Mouse (Mus musculus) embryonic facial prominence, embryonic 11.5 days (tissue): ENCODE data around the gene Gpd2. TPM values are rescaled to one million over a fixed set of nuclear protein-coding genes. Genes with fewer than 3 reads are reported as not detected.

Experiments used
- ATAC-seq: fragments of 200-750 bp; cut with Nextera tagmentation; replicated peaks from 2 replicates; pipeline ENCODE4 v1.8.0; 2017; ENCODE audit warnings: low read depth; ENCODE audit not compliant: insufficient number of reproducible peaks, low FRiP score, low TSS enrichment
- DNase-seq: peaks from one replicate; pipeline ENCODE4 v3.0.0-alpha.2; 2015; ENCODE audit warnings: low spot score
- H3K27ac ChIP-seq: fragments of 300-500 bp; sonication (generic); replicated peaks from 2 replicates; pipeline ENCODE4 v1.5.1; 2014; ENCODE audit warnings: mild to moderate bottlenecking, low read depth, low read length, control low read depth
- H3K27me3 ChIP-seq: fragments of 300-500 bp; sonication (generic); 2 replicates; pipeline ENCODE4 v1.6.1; 2014; ENCODE audit warnings: mild to moderate bottlenecking, low read length, moderate library complexity, mixed read lengths; ENCODE audit not compliant: control insufficient read depth, insufficient read depth
- H3K36me3 ChIP-seq: fragments of 300-500 bp; sonication (generic); replicated peaks from 2 replicates; pipeline ENCODE4 v1.6.1; 2014; ENCODE audit warnings: low read depth, mild to moderate bottlenecking, low read length, moderate library complexity, mixed read lengths; ENCODE audit not compliant: control insufficient read depth, insufficient read depth
- H3K4me1 ChIP-seq: fragments of 300-500 bp; sonication (generic); 2 replicates; pipeline ENCODE4 v1.6.1; 2014; ENCODE audit warnings: low read length, mixed read lengths; ENCODE audit not compliant: control insufficient read depth, insufficient read depth
- H3K4me2 ChIP-seq: fragments of 300-500 bp; sonication (generic); 2 replicates; pipeline ENCODE4 v1.6.1; 2014; ENCODE audit warnings: low read depth, mild to moderate bottlenecking, control low read depth, low read length, moderate library complexity
- H3K4me3 ChIP-seq: fragments of 300-500 bp; sonication (generic); 2 replicates; pipeline ENCODE4 v1.5.1; 2014; ENCODE audit warnings: low read depth, low read length, control low read depth
- H3K9ac ChIP-seq: fragments of 300-500 bp; sonication (generic); replicated peaks from 2 replicates; pipeline ENCODE4 v1.6.1; 2014; ENCODE audit warnings: mild to moderate bottlenecking, control low read depth, low read length
- H3K9me3 ChIP-seq: fragments of 300-500 bp; sonication (generic); replicated peaks from 2 replicates; pipeline ENCODE4 v1.6.1; 2016; ENCODE audit warnings: mild to moderate bottlenecking, low read length, inconsistent platforms, mixed read lengths; ENCODE audit not compliant: control insufficient read depth
- WGBS: fragments of 180-500 bp; shearing (Covaris S2); extraction: QIAGEN DNeasy Blood & Tissue Kit; methylation state at CpG from one replicate; pipeline ENCODE4 v1.1.7; 2014; 5-methylcytosine and 5-hydroxymethylcytosine counted together
- polyA plus RNA-seq: library from polyadenylated mRNA; unstranded; fragments of >200 nt; fragmentation: Nextera tagmentation; extraction: Ambion mirVana; gene quantifications from 2 replicates; pipeline ENCODE4 v1.2.1, GENCODE M21; 2014

Gene Gpd2
- polyA plus RNA-seq, 1 experiment from 2014 or later = 17.5 TPM

DNA sequence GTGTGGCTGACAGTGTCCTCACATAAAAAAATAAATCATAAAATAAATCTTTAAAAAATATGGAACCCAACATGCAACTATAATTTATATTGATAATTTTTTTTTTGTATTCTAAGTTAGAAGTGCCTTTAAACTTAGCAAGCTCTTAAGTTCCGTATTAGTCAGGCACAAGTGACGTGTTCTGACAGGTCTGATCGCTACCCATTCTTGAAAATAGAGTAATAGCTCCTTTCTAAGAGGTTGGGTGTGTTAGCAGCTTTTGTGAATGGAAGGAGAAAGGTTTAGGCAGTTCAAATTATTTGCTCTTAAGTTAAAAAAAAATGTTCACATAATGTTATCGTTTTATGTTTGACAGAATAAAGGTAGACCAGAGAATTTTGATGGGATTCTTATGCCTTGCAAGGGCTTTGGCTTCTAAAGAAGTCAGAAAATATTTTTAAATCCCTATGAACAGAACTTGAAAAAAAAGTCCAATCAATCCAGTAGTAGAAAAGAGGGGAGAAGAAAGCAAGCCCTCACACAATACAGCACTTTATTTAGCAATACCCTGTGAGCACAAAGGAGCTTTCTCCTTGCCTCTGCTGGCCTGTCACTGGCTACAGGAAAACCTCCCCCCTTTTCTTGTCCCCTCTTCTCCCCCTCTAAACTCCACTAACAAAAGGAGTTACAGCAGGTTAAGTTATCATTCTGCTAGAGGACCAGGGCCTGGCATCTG, 29.4 kb downstream of the Gpd2 start:
- H3K4me2 ChIP-seq = no peak overlapping the region
- H3K4me1 ChIP-seq = no peaks in the 10 kb centered on the region
- peak; percentile 19 for DNase-seq
- H3K9ac ChIP-seq = no peak overlapping the region
- 64% methylated on average over 4 of the region's 4 CpGs for whole genome bisulfite sequencing
- no peaks in the 10 kb centered on the region for H3K27me3 ChIP-seq
- H3K36me3 ChIP-seq = no peaks in the 10 kb centered on the region
- H3K27ac ChIP-seq = no peak overlapping the region
- no peak overlapping the region for H3K4me3 ChIP-seq
- H3K9me3 ChIP-seq = no peaks in the 10 kb centered on the region
- no peak for ATAC-seq

DNA sequence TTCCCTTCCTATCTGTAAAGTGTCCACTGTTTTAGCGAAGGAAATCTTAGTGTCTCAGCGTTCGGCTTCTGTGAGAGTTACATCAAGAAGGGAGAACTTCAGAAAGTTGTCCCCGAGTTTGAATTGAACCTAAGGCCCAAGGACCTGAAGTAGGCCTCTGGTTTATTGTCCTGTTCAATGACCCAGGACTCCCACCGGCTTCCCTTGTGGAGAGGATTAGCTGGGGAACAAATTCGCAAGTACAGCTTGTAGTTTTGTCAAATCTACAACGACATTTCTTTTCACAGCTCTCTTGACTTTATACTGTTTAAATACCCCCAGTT, 29.9 kb downstream of the Gpd2 start:
- Histone ChIP-seq H3K27ac (no peak overlapping the region), H3K36me3 (no peaks in the 10 kb centered on the region), H3K4me3 (no peak overlapping the region), H3K4me1 (no peaks in the 10 kb centered on the region), H3K27me3 (no peaks in the 10 kb centered on the region), H3K4me2 (no peak overlapping the region), H3K9me3 (no peaks in the 10 kb centered on the region), H3K9ac (no peak overlapping the region)
- DNase-seq (peak; percentile 19), ATAC-seq (no peak)
- WGBS = 21% methylated on average over 7 of the region's 7 CpGs

- Histone ChIP-seq H3K36me3 (no peaks in the 10 kb centered on the region), H3K4me3 (no peak overlapping the region), H3K9ac (no peak overlapping the region), H3K4me1 (no peaks in the 10 kb centered on the region), H3K4me2 (no peak overlapping the region), H3K9me3 (no peaks in the 10 kb centered on the region), H3K27me3 (no peaks in the 10 kb centered on the region), H3K27ac (no peak overlapping the region)
- DNase-seq = no peak
- 47% methylated on average over 7 of the region's 7 CpGs for WGBS
- no peak for ATAC-seq
These were observed 30.5 kb downstream of the Gpd2 start for GRCm38 (mm10) chr2:57267896-57268295.

DNA sequence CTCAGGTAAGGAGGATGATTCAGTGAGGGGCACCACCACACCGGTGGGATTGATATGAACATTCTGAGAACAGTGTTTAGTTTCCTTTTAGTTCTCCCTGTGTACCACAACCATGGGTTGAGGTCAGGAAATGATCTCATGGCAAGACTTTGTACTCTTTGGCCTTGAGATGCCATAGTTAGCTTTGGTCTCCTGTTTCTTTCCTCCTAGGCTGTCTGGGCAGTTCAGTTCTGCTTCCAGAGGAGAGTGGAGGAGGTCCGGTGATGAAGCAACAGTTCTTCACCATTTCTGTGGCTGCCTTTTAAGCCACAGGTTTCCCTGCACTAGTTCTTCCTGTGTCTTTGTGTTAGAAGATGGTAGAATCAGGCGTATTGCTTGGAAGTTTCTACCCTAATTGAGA, 31.4 kb downstream of the Gpd2 start:
- Histone ChIP-seq H3K9me3 (no peaks in the 10 kb centered on the region), H3K4me1 (no peaks in the 10 kb centered on the region), H3K27ac (no peak overlapping the region), H3K4me3 (no peak overlapping the region), H3K9ac (no peak overlapping the region), H3K36me3 (no peaks in the 10 kb centered on the region), H3K4me2 (no peak overlapping the region), H3K27me3 (no peaks in the 10 kb centered on the region)
- WGBS = 86% methylated on average over 3 of the region's 3 CpGs
- ATAC-seq (no peak), DNase-seq (no peak)

DNA sequence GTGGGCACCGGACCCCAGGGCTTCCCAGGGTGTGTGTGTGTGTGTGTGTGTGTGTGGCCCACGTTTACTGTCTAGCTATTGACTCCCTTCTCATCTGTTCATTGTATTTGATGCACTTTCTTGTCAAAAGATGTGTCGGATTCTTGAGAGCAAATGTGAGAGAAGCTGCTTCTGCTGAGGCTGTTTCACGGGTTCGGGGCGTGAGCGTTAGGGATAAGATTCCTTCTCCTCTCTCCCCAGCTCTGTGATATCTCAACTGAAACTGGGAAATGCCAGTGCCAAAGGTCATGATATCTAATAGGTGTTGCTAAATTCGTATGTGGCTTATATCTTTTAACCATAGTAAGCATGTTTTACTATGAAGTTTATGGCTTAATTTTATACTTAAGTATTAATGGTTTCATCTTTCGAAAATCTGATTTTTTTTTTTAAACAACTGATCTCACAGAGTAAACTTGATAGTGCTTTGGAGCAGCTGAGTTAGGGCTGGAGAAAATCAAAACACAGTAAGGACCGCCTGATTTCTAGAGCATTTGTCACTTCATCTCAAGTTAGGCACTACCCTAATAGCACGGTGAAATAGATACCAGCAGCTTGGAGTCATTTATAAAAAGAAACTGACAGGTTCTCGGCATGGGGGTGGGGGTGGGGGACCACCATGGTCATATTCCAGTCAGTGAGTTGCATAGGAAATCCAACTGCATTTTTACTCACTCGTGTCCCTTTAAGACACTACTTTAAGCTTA, 32.4 kb downstream of the Gpd2 start:
- WGBS = 60% methylated on average over 13 of the region's 13 CpGs
- H3K4me2 ChIP-seq = no peak overlapping the region
- DNase-seq = peak; percentile 8
- no peak overlapping the region for H3K27ac ChIP-seq
- no peak overlapping the region for H3K4me3 ChIP-seq
- no peaks in the 10 kb centered on the region for H3K4me1 ChIP-seq
- ATAC-seq = no peak
- H3K36me3 ChIP-seq = no peaks in the 10 kb centered on the region
- H3K27me3 ChIP-seq = no peaks in the 10 kb centered on the region
- no peaks in the 10 kb centered on the region for H3K9me3 ChIP-seq
- H3K9ac ChIP-seq = no peak overlapping the region

DNA sequence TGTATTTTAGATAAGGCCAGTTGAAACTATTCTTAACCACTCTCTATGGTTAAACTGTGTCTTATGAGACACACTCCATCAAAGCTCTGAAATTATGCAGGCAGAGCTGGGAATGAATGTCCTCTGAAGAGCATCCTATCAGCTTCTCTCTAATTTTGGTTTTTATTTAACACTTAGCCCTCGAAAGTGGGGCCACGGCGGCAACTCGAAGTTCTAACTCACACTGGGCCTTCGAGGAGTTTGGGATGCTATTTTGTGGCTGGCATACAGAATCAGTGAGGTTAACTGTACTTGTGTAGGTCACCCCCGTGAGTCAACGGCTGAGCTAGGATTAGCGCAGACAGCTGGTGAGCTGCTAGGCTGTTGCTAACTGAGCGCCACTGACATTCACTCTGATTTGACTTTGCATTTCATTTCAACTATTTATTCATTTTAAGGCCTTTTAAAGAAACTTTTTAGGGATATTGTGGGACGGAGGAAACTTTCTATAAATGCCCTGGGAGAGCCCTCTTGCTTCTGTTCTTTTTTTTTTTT, 42.8 kb downstream of the Gpd2 start:
- no peaks in the 10 kb centered on the region for H3K9me3 ChIP-seq
- no peak overlapping the region for H3K4me2 ChIP-seq
- H3K36me3 ChIP-seq = no peaks in the 10 kb centered on the region
- no peak overlapping the region for H3K9ac ChIP-seq
- no peak overlapping the region for H3K4me3 ChIP-seq
- no peaks in the 10 kb centered on the region for H3K27me3 ChIP-seq
- no peaks in the 10 kb centered on the region for H3K4me1 ChIP-seq
- ATAC-seq (no peak), DNase-seq (no peak)
- H3K27ac ChIP-seq = no peak overlapping the region
- 80% methylated on average over 10 of the region's 10 CpGs for WGBS

- no peak for ATAC-seq
- H3K9me3 ChIP-seq = no peaks in the 10 kb centered on the region
- 89% methylated on average over 7 of the region's 7 CpGs for WGBS
These were observed 46.4 kb downstream of the Gpd2 start for GRCm38 (mm10) chr2:57283791-57284190.

GRCm38 (mm10) chr2:57285197-57285596, 47.8 kb downstream of the Gpd2 start:
- no peak overlapping the region for H3K4me3 ChIP-seq
- H3K36me3 ChIP-seq = no peaks in the 10 kb centered on the region
- no peaks in the 10 kb centered on the region for H3K9me3 ChIP-seq
- H3K27me3 ChIP-seq = no peaks in the 10 kb centered on the region
- H3K4me2 ChIP-seq = no peak overlapping the region
- 41% methylated on average over 4 of the region's 4 CpGs for WGBS
- no peak overlapping the region for H3K9ac ChIP-seq
- no peaks in the 10 kb centered on the region for H3K4me1 ChIP-seq
- ATAC-seq (no peak), DNase-seq (no peak)
- no peak overlapping the region for H3K27ac ChIP-seq

More at GRCm38 (mm10) chr2:57283791-57284190, 46.4 kb downstream of the Gpd2 start:
- no peak overlapping the region for H3K4me3 ChIP-seq
- H3K9ac ChIP-seq = no peak overlapping the region
- no peaks in the 10 kb centered on the region for H3K36me3 ChIP-seq
- DNase-seq = no peak
- H3K4me2 ChIP-seq = no peak overlapping the region
- H3K4me1 ChIP-seq = no peaks in the 10 kb centered on the region
- H3K27me3 ChIP-seq = no peaks in the 10 kb centered on the region
- H3K27ac ChIP-seq = no peak overlapping the region
